Mouse (Mus musculus) R1 (cell line): ENCODE measurements at regions not wholly inside any gene's neighbourhood (a gene's known extent, or its start where the extent isn't known, plus 50 kb on each side); places are given as distances from the start of the nearest gene placed in this dataset.

ENCODE experiments used
- DNase-seq: peaks from one replicate; pipeline ENCODE4 v3.0.0-alpha.2; 2018; ENCODE audit warnings: low read depth, low spot score

- peak; percentile 55 for DNase-seq
Observed at GRCm38 (mm10) chr3:73134316-73134715, 76.7 kb upstream of the Slitrk3 start.

- no peak for DNase-seq
Observed at GRCm38 (mm10) chr3:73125143-73125542, 67.5 kb upstream of the Slitrk3 start.

- DNase-seq: no peak
Observed at GRCm38 (mm10) chr3:73109102-73109501, 51.5 kb upstream of the Slitrk3 start.
